Mouse (Mus musculus) liver, postnatal 0 days (tissue): ENCODE results near the gene Slc37a2. TPM values are rescaled to one million over a fixed set of nuclear protein-coding genes. Genes with fewer than 3 reads are reported as not detected.
A peak's percentile ranks its signal among the peaks of the same experiment; 100 is the strongest.

Experiments
- ATAC-seq: fragments of 200-750 bp; cut with Nextera tagmentation; 2 replicates; pipeline ENCODE4 v1.8.0; 2017; ENCODE audit warnings: mild to moderate bottlenecking, moderate library complexity
- DNase-seq: peaks from one replicate; pipeline ENCODE4 v3.0.0-alpha.2; 2016
- H3K27ac ChIP-seq: fragments of 300-500 bp; sonication (generic); 2 replicates; pipeline ENCODE4 v1.5.1; 2014; ENCODE audit warnings: antibody characterized with exemption, moderate library complexity, mild to moderate bottlenecking, low read depth
- H3K27me3 ChIP-seq: fragments of 300-500 bp; sonication (generic); 2 replicates; pipeline ENCODE4 v1.6.1; 2014; ENCODE audit warnings: low read length, control low read depth, mixed read lengths; ENCODE audit not compliant: insufficient read depth
- H3K36me3 ChIP-seq: fragments of 300-500 bp; sonication (generic); replicated peaks from 2 replicates; pipeline ENCODE4 v1.6.1; 2014; ENCODE audit warnings: mild to moderate bottlenecking, control low read depth, low read length, moderate library complexity, mixed read lengths; ENCODE audit not compliant: insufficient read depth
- H3K4me1 ChIP-seq: fragments of 300-500 bp; sonication (generic); 2 replicates; pipeline ENCODE4 v1.6.1; 2014; ENCODE audit warnings: antibody characterized with exemption, mild to moderate bottlenecking, control low read depth; ENCODE audit not compliant: insufficient read depth
- H3K4me2 ChIP-seq: fragments of 300-500 bp; sonication (generic); 2 replicates; pipeline ENCODE4 v1.6.1; 2014; ENCODE audit warnings: low read depth, mild to moderate bottlenecking, low read length, moderate library complexity, mixed read lengths
- H3K4me3 ChIP-seq: fragments of 300-500 bp; sonication (generic); 2 replicates; pipeline ENCODE4 v1.5.1; 2014; ENCODE audit warnings: low read depth, low read length
- H3K9ac ChIP-seq: fragments of 300-500 bp; sonication (generic); replicated peaks from 2 replicates; pipeline ENCODE4 v1.6.1; 2014; ENCODE audit warnings: mild to moderate bottlenecking, moderate library complexity
- H3K9me3 ChIP-seq: fragments of 300-500 bp; sonication (generic); 2 replicates; pipeline ENCODE4 v1.6.1; 2016; ENCODE audit warnings: mild to moderate bottlenecking, control low read depth, low read length, mixed read lengths
- CTCF ChIP-seq: sonication (generic); IDR thresholded peaks from 2 replicates; pipeline ENCODE4 v1.5.1; 2016; ENCODE audit warnings: antibody characterized with exemption, low read depth
- EP300 ChIP-seq: IDR thresholded peaks from 2 replicates; pipeline ENCODE4 v1.6.1; 2016; ENCODE audit warnings: antibody characterized with exemption, low read depth, mild to moderate bottlenecking
- WGBS: fragments of 180-500 bp; shearing (Covaris S2); extraction: QIAGEN DNeasy Blood & Tissue Kit; methylation state at CpG from one replicate; pipeline ENCODE4 v1.1.7; 2014; ENCODE audit not compliant: insufficient replicate concordance; 5-methylcytosine and 5-hydroxymethylcytosine counted together
- polyA plus RNA-seq: library from polyadenylated mRNA; unstranded; fragments of >200 nt; fragmentation: Nextera tagmentation; extraction: Ambion mirVana; gene quantifications from 2 replicates; pipeline ENCODE4 v1.2.1, GENCODE M21; 2015

Slc37a2 gene
- polyA plus RNA-seq, 1 experiment from 2014 or later: 1.7 TPM

GRCm38 (mm10) chr9:37229880-37230325 is 25.6 kb downstream of the Slc37a2 start:
- Histone ChIP-seq H3K4me3 (no peak overlapping the region), H3K27ac (no peak overlapping the region), H3K9ac (no peak overlapping the region), H3K9me3 (no peaks in the 10 kb centered on the region), H3K4me2 (no peak overlapping the region), H3K36me3 (peaks cover 5% of the 10 kb centered on the region; the same call in 1 of the 2 replicates), H3K27me3 (no peaks in the 10 kb centered on the region), H3K4me1 (no peaks in the 10 kb centered on the region)
- 4% methylated on average over 1 of the region's 1 CpGs for WGBS
- peak; percentile 36 for DNase-seq
- TF ChIP-seq CTCF: peak; percentile 98
- TF ChIP-seq EP300: no peak
- peak; percentile 63 for ATAC-seq

GRCm38 (mm10) chr9:37225581-37225980 is 30.0 kb downstream of the Slc37a2 start:
- TF ChIP-seq EP300 (no peak), CTCF (no peak)
- DNase-seq: no peak
- no peak overlapping the region for H3K27ac ChIP-seq
- H3K36me3 ChIP-seq: peaks cover 5% of the 10 kb centered on the region; the same call in 1 of the 2 replicates
- no peaks in the 10 kb centered on the region for H3K27me3 ChIP-seq
- ATAC-seq: no peak
- no peak overlapping the region for H3K4me2 ChIP-seq
- no peak overlapping the region for H3K4me3 ChIP-seq
- no peaks in the 10 kb centered on the region for H3K4me1 ChIP-seq
- H3K9me3 ChIP-seq: no peaks in the 10 kb centered on the region
- 93% methylated on average over 1 of the region's 1 CpGs for WGBS
- no peak overlapping the region for H3K9ac ChIP-seq

GRCm38 (mm10) chr9:37220755-37221154 is 34.8 kb downstream of the Slc37a2 start:
- no peak for DNase-seq
- TF ChIP-seq EP300 (no peak), CTCF (no peak)
- no peak overlapping the region for H3K9ac ChIP-seq
- 73% methylated on average over 8 of the region's 8 CpGs for WGBS
- 0 out of 2 replicates have a peak, but pooled peaks cover 5% of the 10 kb centered on the region for H3K36me3 ChIP-seq
- ATAC-seq: no peak
- no peaks in the 10 kb centered on the region for H3K27me3 ChIP-seq
- no peaks in the 10 kb centered on the region for H3K4me1 ChIP-seq
- H3K27ac ChIP-seq: no peak overlapping the region
- no peak overlapping the region for H3K4me2 ChIP-seq
- no peaks in the 10 kb centered on the region for H3K9me3 ChIP-seq
- no peak overlapping the region for H3K4me3 ChIP-seq

GRCm38 (mm10) chr9:37214327-37215060 is 41.0 kb downstream of the Slc37a2 start:
- Histone ChIP-seq H3K27ac (no peak overlapping the region), H3K4me3 (no peak overlapping the region), H3K9ac (no peak overlapping the region), H3K36me3 (no peaks in the 10 kb centered on the region), H3K9me3 (no peaks in the 10 kb centered on the region), H3K4me2 (no peak overlapping the region), H3K4me1 (no peaks in the 10 kb centered on the region), H3K27me3 (no peaks in the 10 kb centered on the region)
- 66% methylated on average over 9 of the region's 9 CpGs for WGBS
- ATAC-seq (peak; percentile 72), DNase-seq (no peak)
- no peak for TF ChIP-seq EP300
- TF ChIP-seq CTCF: no peak

GRCm38 (mm10) chr9:37213060-37213738 is 42.3 kb downstream of the Slc37a2 start:
- no peak for TF ChIP-seq CTCF
- no peak for TF ChIP-seq EP300
- Histone ChIP-seq H3K9me3 (no peaks in the 10 kb centered on the region), H3K4me1 (peaks cover 6% of the 10 kb centered on the region; the same call in 1 of the 2 replicates), H3K27ac (no peak overlapping the region), H3K4me3 (no peak overlapping the region), H3K36me3 (no peaks in the 10 kb centered on the region), H3K4me2 (no peak overlapping the region), H3K9ac (no peak overlapping the region), H3K27me3 (no peaks in the 10 kb centered on the region)
- DNase-seq (no peak), ATAC-seq (no peak)
- 73% methylated on average over 13 of the region's 13 CpGs for WGBS

GRCm38 (mm10) chr9:37207929-37208411 is 47.6 kb downstream of the Slc37a2 start, which contains the start of gene Tmem218:
Gene Tmem218, plus strand, starts transcription at chr9:37208223.
- WGBS: under 1% methylated on average over 21 of the region's 21 CpGs
- H3K4me1 ChIP-seq: peaks cover 10% of the 10 kb centered on the region
- ATAC-seq: peak; percentile 100

More at GRCm38 (mm10) chr9:37207929-37208411, 47.6 kb downstream of the Slc37a2 start, which contains the start of gene Tmem218:
- TF ChIP-seq CTCF (no peak), EP300 (peak; percentile 47; the same call in 1 of the 2 replicates)
- H3K9ac ChIP-seq: peak within 1 kb of the TSS; percentile 67
- H3K4me2 ChIP-seq: peak within 1 kb of the TSS; percentile 83
- H3K4me3 ChIP-seq: peak within 1 kb of the TSS; percentile 60
- no peaks in the 10 kb centered on the region for H3K36me3 ChIP-seq
- H3K9me3 ChIP-seq: no peaks in the 10 kb centered on the region
- H3K27me3 ChIP-seq: no peaks in the 10 kb centered on the region
- DNase-seq: peak; percentile 89
- H3K27ac ChIP-seq: peak within 1 kb of the TSS; percentile 81
